Mouse (Mus musculus): ENCODE measurements around the gene Traf3ip3.
A peak's percentile ranks its signal among the peaks of the same experiment; 100 is the strongest.

Gene Traf3ip3

DNA sequence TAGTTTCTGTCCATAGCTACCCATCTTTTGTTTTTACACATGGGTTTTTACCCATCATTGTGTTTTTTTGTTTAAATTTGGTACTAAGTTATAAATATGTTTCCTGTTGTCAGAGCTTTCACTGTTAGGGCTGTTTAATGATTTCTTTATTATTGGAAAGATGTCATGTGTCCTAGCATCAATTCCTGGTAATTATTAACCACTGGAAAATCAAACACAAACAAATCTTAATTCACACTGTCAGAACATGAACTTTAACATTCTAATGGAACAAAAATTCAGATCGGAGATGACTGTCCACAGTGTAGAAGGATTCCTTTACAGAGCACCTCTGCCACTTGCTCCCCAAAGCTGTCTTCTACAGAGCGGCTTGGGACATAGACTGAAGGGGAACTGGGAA lies 3.9 kb upstream of the Traf3ip3 start:
- DNase-seq (ENCODE audit: extremely low spot score) = no peak

DNA sequence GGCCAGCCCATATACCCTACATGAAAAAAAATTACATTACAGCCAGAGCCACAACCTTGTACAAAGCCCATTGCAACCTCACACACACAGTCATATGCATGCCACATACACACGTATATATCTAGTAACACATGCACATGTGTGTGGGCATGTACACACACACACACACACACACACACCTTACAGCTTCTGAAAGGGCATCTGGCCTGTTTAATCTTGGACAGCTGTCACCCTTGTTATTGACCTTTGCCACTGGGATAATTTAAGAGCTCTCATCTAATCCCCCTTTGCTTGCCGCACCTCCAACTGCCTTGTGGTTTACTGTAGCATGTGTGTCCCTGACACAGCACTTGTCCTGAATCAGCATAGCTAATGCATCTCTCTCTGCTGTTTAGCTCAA lies 2.3 kb upstream of the Traf3ip3 start:
- DNase-seq (ENCODE audit: extremely low spot score) = no peak

DNA sequence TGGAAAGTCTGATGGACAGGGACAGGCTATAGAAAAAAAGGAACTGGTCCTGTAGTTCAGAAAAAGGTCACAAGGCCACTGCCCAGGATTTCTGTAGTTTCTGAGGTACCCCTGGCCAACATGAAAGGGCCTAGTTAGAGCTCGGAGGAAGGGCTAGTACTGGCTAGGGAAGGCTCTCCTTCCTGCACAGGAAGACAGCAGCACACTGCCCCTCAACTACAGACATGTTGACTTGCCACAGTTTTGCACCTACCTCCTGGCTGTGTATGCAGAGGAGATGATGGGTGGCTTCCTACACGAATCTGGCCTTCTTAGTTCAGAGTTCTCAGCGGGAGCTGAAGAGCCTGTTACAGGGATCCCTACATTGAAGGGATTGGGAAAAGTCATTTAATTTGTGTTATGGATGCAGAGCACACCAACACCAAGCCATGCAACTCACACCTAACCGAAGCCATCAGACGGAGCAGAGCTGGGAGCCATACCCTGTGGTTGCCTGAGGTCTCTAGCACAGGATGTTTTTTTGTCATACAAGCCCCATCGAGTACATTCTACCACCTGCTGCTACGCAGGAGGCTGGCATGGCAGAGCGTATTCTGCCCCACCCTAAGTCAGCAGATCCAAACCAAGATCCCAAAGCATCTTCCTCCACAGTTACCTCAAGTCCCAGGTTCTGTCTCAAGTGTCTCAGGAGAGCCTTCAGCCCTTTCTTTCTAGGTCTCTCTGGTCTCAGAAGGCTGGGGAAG lies 692 bp downstream of the Traf3ip3 start:
- DNase-seq (ENCODE audit: extremely low spot score) = no peak

DNA sequence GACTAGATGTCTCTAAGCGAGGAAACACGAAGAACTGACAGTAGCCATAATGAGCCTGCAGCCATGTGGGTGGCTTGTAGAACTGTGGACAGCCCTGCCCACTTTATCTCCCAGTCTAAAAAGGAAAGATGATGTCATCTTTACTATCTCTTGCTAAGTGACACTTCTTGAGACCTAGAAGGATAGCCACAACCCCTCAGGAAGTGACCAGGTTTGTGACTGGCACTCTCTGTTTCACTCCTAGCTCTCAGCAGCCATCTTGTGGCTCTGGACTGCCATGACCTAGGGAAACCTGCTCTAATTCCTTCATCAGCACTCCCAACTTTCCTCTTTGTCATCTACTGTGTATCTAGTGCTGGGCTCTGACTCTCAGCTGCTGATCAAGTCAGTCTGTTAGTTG lies 3.2 kb downstream of the Traf3ip3 start:
- no peak for DNase-seq (ENCODE audit: extremely low spot score)

DNA sequence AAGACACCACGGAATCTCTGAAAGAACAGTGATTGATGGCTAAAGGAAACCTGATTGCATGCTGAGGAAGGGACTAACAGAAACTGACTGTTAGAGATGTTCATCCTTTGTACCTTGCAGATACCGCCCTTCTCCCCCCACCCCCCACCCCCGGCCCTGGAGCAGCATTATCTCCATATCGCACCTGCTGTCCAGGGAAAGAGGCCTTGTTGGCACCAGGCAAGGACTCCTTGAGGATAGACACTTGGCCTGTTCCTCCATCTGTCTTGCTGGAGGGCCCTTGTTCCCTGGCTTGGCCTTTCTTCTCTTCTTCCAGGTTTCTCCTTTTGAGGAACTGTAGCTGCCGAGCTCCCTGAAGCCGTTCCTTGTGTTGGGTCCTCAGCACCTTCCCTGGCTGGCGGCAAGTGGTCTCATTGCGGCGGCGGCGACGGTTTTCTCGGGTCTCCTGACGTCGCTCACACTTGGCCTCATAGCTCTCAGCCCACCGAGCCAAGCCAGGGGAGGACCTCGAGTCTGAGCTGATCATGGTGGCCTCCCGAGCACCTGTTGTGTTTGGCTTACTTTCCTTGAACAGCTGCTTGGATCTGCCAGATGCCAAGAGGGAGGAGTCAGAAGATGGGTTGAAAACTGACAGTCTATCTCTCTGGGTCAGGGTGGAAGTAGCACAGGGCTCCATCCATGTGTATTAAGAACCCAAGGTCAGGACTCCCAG lies 3.9 kb downstream of the Traf3ip3 start:
- no peak for DNase-seq (ENCODE audit: extremely low spot score)

DNA sequence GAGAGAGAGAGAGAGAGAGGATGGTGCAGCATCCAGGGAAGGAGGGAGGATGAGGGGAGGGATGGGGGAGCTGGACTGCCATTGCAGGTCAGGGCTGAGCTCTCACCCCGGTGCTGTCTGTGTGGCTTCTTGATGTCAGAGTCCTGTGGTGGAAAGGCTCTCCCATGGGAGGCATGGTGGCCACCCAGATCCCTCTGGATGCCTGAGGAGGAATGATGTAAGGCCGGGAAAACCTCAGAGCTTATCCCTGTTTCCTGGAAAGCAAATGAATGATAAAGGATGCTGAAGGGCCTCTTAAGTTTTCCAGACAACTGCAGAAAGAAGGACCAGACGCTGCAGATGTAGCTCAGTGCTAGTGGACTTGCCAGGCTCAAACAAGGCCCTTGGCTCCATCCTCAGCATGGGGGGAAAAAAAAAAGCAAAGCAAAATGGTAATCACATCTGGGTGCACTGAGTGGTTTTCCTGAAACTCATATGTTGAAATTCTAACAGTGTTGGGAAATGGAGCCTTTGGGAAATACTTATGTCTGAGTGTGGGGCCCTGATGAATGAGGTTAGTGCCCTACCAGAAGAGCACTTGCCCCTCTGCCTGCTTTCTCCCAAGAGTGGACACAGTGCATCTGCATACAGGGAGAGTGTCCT lies 6.2 kb downstream of the Traf3ip3 start:
- no peak for DNase-seq (ENCODE audit: extremely low spot score)

DNA sequence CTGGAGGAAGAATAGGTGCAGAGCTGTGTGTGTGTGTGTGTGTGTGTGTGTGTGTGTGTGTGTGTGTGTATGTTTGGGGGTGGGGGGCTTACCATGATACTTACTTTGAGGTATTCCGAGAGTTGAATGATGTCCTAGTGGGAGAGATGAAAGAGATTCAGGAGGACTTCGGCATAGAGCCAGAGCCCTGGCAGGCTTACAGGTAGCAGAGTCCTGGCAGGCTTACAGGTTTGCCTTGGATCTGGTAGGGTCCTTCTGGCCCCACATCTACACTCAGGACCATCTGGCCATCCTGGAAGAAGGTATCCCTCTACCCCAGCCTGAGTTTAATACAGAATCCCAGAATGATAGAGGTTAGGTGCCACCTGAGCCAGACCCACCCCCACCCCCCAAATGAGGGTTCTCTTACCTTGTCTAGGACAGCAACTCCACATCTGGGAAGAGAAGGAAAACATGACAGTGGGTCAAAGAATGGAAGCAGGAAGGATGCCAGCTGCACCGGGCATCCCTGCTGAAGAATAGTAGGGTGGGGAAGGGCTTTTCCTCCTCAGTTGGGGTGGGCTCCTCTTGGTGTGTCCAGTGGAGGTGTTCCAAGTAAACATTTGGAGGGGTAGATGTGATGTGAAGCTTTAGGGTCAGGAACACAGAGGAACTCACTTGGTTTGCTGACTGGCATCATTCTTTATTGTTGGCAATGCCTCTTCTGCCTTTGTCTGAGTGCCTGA lies 6.9 kb downstream of the Traf3ip3 start:
- DNase-seq (ENCODE audit: extremely low spot score) = no peak

DNA sequence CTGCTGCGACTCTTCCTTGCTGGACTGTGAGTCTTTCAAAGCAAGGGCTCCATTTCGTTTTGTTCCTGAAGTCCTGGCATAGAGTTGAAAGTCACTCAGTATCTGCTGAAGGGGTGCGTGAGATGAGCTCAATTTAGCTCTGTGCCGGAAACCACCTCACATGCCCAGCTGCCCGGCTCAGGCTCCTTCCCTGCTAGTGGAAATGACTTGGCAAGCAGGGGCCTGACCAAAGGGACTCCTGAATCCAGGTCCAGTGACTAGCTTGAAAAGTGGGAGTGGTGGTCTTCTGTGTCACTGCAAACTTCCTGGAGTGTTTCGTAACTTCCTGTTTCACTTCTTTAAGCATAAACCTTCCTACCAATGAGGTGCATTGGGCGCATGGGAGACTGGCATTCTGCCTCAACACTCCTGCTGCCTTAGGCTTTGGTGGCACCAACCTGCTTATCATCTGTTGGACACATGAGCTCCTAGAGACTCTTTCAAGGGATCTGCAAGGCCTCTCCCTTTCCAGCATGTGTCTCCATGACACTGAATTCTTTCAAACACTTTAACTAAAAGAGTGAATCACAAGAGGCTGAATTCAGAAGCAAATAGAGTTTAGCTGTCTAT lies 9.7 kb downstream of the Traf3ip3 start:
- DNase-seq (ENCODE audit: extremely low spot score) = no peak

DNA sequence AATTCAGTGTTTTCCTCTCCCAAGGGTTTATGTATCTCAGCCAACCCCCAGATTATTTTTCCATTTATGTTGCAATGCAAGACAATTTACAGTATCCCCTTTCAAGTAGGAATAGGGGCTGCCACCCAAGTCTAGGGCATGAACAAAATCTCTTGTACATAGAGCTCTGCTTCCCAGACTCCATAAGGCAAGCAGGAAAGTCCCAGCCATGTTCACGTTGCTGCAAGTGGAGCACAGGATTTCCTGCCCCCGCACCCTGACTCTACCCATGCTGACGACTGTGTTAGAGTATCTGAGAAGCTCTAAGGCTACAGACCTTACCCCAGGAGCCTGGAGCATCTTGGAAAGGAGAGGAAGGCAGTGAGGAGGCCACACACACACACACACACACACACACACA lies 11.7 kb downstream of the Traf3ip3 start:
- DNase-seq (ENCODE audit: extremely low spot score) = no peak

DNA sequence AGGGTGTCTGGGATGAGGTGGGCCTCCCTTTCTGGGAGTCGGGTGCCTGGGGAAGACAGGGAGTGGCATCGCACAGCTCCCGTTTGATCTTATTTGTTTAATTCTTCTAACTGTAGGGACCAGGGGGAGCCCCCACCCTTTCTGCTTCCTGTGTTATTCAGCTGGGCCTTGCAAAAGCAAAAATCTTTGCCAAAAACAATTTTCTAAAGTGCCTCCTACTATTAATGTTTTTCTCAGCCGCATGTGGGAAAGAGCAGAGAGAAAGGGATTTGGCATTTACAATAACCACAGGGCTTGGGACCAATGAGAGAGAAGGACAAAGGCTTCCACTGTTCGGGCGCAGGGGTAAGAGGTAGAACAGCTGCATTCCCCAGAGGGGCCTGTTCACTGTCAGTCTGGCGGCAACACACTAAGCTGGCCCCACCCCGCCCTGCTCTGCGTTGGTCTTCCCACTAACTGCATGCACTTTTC lies 12.3 kb downstream of the Traf3ip3 start:
- DNase-seq (ENCODE audit: extremely low spot score) = peak; percentile 43

DNA sequence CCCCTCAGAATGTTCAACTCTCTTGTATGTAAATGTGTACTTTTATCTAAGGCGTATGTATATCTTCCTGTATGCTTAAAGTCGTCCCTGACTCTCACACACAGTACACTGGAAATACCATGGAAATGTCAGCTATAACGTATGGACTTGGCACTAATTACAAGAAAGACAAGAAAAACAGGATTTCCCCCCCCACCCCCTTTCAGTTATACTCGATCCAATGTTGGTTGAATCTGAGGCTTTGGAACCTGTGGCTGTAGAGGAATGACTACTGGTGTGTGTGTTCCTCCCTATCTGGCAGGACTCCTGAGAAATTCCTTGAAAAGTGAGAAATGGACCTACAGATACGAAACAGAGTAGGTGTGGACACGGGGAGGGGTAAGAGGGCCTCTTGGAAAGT lies 13.2 kb downstream of the Traf3ip3 start:
- DNase-seq (ENCODE audit: extremely low spot score) = no peak

DNA sequence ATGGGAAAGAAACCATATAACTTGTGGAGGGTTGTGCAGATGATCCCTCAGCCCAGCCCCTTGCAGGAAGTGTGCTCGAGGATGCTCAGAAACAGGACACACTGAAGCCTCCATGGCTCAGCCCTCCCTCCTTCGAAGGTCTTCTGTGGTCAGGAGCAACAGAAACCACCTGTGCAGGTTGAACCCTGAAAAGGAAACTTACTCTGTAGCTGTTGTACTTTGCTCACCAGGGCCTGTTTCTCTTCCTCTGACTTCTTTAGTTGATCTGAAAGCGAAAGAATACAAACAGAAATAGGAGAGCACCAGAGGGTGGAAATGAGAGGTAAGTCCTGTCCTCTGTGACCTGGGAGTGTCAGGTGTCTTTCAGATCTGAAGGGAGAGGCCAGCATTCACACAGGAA lies 20.4 kb downstream of the Traf3ip3 start:
- no peak for DNase-seq (ENCODE audit: extremely low spot score)

DNA sequence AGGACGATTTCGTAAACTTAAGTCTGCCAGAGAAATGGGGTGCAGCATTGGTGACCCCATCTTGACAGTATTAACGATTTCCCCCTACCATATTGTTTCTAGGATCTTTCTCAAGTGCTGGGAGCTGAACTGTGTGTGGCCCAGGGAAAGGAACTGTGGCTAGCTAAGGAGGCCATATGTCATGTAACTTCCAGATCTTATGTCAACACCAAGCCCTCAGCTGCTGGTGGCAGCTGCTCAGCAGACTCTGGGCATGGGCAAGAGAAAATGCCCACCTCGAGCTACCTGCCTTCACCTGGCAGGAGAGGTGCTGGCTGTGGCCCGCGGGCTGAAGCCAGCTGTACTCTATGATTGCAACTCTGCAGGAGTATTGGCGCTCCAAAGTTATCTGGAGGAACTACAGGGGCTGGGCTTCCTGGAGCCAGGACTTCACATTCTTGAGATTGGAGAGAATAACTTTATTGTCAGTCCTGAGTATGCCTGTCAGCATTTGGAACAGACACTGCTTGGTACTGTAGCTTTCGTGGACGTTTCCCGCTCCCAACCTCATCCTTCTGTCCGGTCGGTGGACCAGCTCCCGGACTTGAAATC lies 27.3 kb downstream of the Traf3ip3 start:
- no peak for DNase-seq (ENCODE audit: extremely low spot score)

DNA sequence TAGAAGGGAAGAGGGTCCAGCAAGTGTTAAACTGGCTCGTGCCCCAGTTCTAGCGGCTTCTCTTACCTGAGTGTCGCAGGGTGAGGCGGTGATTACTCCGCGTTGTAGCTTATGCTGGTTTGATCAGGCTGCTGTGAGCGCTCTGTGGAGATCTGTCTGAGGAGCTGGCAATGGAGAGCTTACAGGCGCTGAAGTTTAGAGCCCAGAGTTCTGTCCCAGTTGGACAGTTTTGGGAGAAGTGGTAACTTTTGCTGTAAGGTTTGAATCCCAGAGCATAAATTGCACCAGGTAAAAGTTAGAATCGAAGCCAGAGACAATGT lies 27.7 kb downstream of the Traf3ip3 start:
- DNase-seq (ENCODE audit: extremely low spot score) = no peak

DNA sequence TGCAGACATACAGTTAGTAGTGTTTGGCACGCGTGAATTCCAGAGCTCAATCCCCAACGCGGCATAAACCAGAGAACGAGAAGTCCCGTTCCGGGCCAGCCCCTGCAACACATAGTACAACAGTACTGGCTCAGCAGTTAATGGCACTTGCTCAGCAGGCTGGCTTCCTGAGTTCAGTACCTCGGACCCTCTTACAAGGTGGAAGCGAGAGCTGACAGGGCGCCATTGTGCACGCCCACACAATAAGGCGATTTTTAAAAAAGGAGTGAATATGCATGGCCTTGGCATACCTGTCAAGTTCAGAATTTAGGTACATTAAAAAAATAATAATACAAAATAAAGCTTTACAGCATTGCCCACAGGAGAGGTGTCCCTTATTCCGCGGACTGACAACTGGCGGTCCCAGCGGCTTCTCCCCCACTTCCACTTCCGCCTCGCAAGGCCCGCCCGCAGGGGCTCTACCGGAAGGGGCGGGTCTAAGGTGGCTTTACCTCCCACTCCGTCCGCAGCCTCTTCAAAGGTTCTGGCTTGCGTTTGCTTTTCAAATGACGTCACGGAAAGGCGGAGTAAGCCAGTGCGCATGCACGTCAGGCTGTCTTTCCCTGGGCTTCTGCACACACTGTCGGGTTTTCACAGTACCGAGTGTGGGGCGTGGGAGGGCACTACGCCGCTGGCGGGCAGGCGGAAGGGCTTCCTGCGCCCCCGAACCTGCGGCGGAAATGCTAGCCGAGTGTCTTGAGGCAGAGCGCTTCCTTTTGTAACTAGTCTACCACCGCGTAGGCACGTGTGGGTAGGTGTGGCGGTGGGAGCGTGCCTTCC lies 28.3 kb downstream of the Traf3ip3 start:
- peak; percentile 97 for DNase-seq (ENCODE audit: extremely low spot score)

DNA sequence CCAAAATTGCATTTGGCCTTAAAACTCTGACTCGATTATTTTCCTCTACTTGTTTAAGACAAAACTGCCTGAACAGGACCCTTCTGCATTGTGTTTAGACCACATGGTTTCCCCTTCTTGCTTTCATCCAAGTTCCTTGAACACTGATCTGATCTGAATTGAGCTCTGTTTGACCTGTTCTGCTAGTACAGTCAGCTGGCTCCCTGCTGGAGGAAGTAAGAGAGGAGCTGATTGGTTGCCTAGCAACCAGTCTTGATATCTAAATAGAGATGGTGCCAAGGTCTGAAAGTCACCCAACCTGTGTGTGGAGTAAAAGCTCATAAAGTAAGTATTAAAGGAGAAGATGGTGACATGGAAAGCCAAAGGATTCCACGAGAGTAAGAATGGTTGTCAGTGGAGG lies 31.6 kb downstream of the Traf3ip3 start:
- no peak for DNase-seq (ENCODE audit: extremely low spot score)

DNA sequence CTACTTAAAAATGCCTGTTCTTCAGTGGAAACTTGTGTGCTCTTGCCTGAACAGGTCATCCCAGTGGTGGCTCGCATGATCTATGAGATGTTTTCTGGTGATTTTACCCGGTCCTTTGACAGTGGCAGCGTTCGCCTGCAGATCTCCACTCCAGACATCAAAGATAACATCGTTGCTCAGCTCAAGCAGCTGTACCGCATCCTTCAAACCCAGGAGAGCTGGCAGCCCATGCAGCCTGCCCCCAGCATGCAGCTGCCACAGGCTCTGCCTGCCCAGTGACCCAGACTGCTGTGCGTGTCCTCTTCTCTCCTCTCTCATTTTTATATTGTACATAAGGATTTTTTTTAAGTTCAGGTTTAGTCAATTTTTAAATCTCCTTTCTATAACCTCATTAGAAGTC lies 32.3 kb downstream of the Traf3ip3 start:
- DNase-seq (ENCODE audit: extremely low spot score) = no peak

DNA sequence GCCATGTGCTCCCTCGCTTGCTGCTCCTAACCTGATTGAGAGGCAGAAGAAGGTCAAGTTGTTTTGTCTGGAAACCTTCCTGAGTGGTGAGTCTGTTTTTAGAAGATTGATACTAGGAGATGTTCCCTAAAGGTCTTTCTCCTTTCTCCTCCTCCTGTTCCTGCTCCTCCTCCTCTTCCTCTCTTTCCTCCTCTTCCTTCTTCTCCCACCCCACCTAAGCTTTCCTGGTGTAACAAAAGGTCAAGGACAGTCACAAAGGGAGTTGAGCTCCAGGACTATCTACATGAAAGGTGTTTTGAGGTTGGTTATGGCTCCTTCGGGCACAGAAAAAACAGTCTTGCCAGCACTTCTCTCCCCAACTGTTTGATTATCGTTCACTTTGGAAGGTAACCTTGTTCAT lies 33.8 kb downstream of the Traf3ip3 start, which contains the start of gene A130010J15Rik:
TSS of gene A130010J15Rik (plus strand) at position 301 of the 400 bp plus-strand sequence.
- no peak for DNase-seq (ENCODE audit: extremely low spot score)

DNA sequence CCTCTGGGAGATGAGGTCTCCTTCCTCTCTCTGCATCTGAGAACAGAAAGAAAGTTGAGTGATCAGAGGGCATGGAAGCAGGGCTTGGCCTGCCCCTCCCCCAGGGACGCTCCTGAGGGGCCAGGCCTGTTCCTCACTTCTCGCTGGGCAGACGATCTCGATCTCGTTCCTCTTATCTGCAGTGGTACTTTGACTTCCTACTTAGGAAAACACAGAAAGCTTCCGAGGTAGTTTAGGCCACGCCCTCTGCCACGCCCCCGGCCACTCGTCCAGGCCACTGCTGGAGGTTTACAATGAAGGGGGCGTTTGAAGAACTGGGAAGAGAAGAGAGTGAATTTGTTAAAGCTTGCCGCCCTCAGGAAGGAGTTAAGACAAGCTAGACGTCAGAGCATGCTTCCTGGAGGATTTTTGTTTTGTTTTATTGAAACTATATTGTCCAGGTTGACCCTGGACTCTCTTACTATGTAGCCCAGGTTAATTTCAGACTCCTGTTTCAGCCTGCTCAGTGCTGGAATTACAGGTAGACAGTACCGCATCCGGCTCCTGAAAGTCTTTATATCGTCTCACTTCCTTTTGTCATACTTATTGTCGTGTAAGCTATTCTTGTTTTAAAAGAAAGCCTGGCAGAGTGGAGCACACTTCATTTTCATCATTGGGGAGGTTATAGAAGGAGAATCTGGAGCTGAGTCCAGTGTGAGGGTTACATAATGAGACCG lies 41.0 kb downstream of the Traf3ip3 start:
- peak; percentile 75 for DNase-seq (ENCODE audit: extremely low spot score)

DNA sequence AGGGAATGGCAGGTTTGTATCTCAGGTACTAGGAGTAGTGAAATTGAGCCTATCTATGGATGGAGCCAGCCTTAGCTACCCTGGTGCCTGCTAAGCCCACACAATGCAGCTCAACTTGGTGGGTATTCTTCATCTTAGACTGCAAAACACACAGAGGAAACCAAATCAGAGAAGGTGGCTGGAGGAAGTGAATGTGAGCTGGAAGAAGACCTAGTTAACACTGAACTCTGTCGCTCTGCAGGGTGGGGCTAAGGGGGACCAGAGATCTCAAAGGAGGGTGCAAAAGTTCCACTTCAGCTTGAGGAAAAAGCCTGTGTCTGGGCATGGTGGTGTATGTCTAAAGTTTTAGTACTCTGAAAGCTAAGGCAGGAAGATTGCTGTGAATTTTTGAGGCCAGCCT lies 41.9 kb downstream of the Traf3ip3 start:
- DNase-seq (ENCODE audit: extremely low spot score) = no peak
